Mouse (Mus musculus): ENCODE data around the gene Slc35a5. TPM values are rescaled to one million over a fixed set of nuclear protein-coding genes. Genes with fewer than 3 reads are reported as not detected.

The Slc35a5 gene
- polyA plus RNA-seq, 1 experiment: 65.0 TPM

- Histone ChIP-seq H3K4me1 (ENCODE audit: control insufficient read depth, insufficient read depth, low read length) (peaks cover 10% of the 10 kb centered on the region), H3K36me3 (ENCODE audit: control insufficient read depth, insufficient read depth, low read length) (no peaks in the 10 kb centered on the region), H3K27me3 (ENCODE audit: control insufficient read depth, insufficient read depth, low read length) (no peaks in the 10 kb centered on the region), H3K27ac (ENCODE audit: control insufficient read depth, insufficient read depth, low read depth, low read length) (no peak overlapping the region), H3K4me3 (ENCODE audit: control insufficient read depth, low read depth, low read length) (no peak overlapping the region; the same call in 1 of the 2 replicates)
- TF ChIP-seq POLR2A (IDR thresholded peaks at IDR 0.05; ENCODE audit: control insufficient read depth, low read depth, low read length) (no peak), CTCF (IDR thresholded peaks at IDR 0.05; ENCODE audit: control insufficient read depth, insufficient read depth, insufficient replicate concordance, low read depth, low read length) (no peak)
Measured at GRCm38 (mm10) chr16:45095561-45096482, 62.7 kb downstream of the Slc35a5 start.

- Histone ChIP-seq H3K27me3 (ENCODE audit: control insufficient read depth, insufficient read depth, low read length) (no peaks in the 10 kb centered on the region), H3K36me3 (ENCODE audit: control insufficient read depth, insufficient read depth, low read length) (no peaks in the 10 kb centered on the region), H3K27ac (ENCODE audit: control insufficient read depth, insufficient read depth, low read depth, low read length) (no peak overlapping the region), H3K4me1 (ENCODE audit: control insufficient read depth, insufficient read depth, low read length) (peaks cover 10% of the 10 kb centered on the region), H3K4me3 (ENCODE audit: control insufficient read depth, low read depth, low read length) (no peak overlapping the region; the same call in 1 of the 2 replicates)
- no peak for TF ChIP-seq CTCF (IDR thresholded peaks at IDR 0.05; ENCODE audit: control insufficient read depth, insufficient read depth, insufficient replicate concordance, low read depth, low read length)
- no peak for TF ChIP-seq POLR2A (IDR thresholded peaks at IDR 0.05; ENCODE audit: control insufficient read depth, low read depth, low read length)
Measured at GRCm38 (mm10) chr16:45095030-45095429, 63.5 kb downstream of the Slc35a5 start.

GRCm38 (mm10) chr16:45094136-45094756 is 64.3 kb downstream of the Slc35a5 start:
- H3K27me3 ChIP-seq (ENCODE audit: control insufficient read depth, insufficient read depth, low read length): no peaks in the 10 kb centered on the region
- H3K4me1 ChIP-seq (ENCODE audit: control insufficient read depth, insufficient read depth, low read length): peaks cover 10% of the 10 kb centered on the region
- no peak for TF ChIP-seq POLR2A (IDR thresholded peaks at IDR 0.05; ENCODE audit: control insufficient read depth, low read depth, low read length)
- TF ChIP-seq CTCF (IDR thresholded peaks at IDR 0.05; ENCODE audit: control insufficient read depth, insufficient read depth, insufficient replicate concordance, low read depth, low read length): no peak
- no peaks in the 10 kb centered on the region for H3K36me3 ChIP-seq (ENCODE audit: control insufficient read depth, insufficient read depth, low read length)
- no peak overlapping the region for H3K27ac ChIP-seq (ENCODE audit: control insufficient read depth, insufficient read depth, low read depth, low read length)
- H3K4me3 ChIP-seq (ENCODE audit: control insufficient read depth, low read depth, low read length): no peak overlapping the region

GRCm38 (mm10) chr16:45093137-45093731 is 65.3 kb downstream of the Slc35a5 start, which contains the start of gene Ccdc80:
Gene Ccdc80 (plus strand): TSS chr16:45093402.
- H3K4me3 ChIP-seq (ENCODE audit: control insufficient read depth, low read depth, low read length): no peak within 1 kb of the TSS
- no peak for TF ChIP-seq CTCF (IDR thresholded peaks at IDR 0.05; ENCODE audit: control insufficient read depth, insufficient read depth, insufficient replicate concordance, low read depth, low read length)
- H3K27ac ChIP-seq (ENCODE audit: control insufficient read depth, insufficient read depth, low read depth, low read length): no peak within 1 kb of the TSS

GRCm38 (mm10) chr16:45090005-45090404 is 68.5 kb downstream of the Slc35a5 start:
- no peak for TF ChIP-seq POLR2A (IDR thresholded peaks at IDR 0.05; ENCODE audit: control insufficient read depth, low read depth, low read length)
- peak; percentile 56; the same call in 1 of the 2 replicates for TF ChIP-seq CTCF (IDR thresholded peaks at IDR 0.05; ENCODE audit: control insufficient read depth, insufficient read depth, insufficient replicate concordance, low read depth, low read length)
- Histone ChIP-seq H3K4me1 (ENCODE audit: control insufficient read depth, insufficient read depth, low read length) (peaks cover 3% of the 10 kb centered on the region; the same call in 1 of the 2 replicates), H3K27ac (ENCODE audit: control insufficient read depth, insufficient read depth, low read depth, low read length) (no peak overlapping the region), H3K27me3 (ENCODE audit: control insufficient read depth, insufficient read depth, low read length) (no peaks in the 10 kb centered on the region), H3K36me3 (ENCODE audit: control insufficient read depth, insufficient read depth, low read length) (no peaks in the 10 kb centered on the region), H3K4me3 (ENCODE audit: control insufficient read depth, low read depth, low read length) (no peak overlapping the region)

More at GRCm38 (mm10) chr16:45093137-45093731, 65.3 kb downstream of the Slc35a5 start, which contains the start of gene Ccdc80:
- H3K36me3 ChIP-seq (ENCODE audit: control insufficient read depth, insufficient read depth, low read length): no peaks in the 10 kb centered on the region
- no peaks in the 10 kb centered on the region for H3K27me3 ChIP-seq (ENCODE audit: control insufficient read depth, insufficient read depth, low read length)
- peaks cover 10% of the 10 kb centered on the region for H3K4me1 ChIP-seq (ENCODE audit: control insufficient read depth, insufficient read depth, low read length)

Other genes starting within 250 kb of the Slc35a5 start
- gene Cd200r3, start 215.0 kb downstream of the Slc35a5 start, polyA plus RNA-seq (2012; rRNA removed): 0.18 and 0.74 TPM in 2 replicates
- 0.77 and 1.4 TPM in 2 replicates for gene Ccdc80, start 65.3 kb downstream of the Slc35a5 start, polyA plus RNA-seq (2012; rRNA removed)
- gene Atg3, start 79 bp upstream of the Slc35a5 start, polyA plus RNA-seq (2012; rRNA removed): 9.6 and 11.2 TPM in 2 replicates
- 0.02 and 0.06 TPM in 2 replicates for gene Btla, start 65.6 kb upstream of the Slc35a5 start, polyA plus RNA-seq (2012; rRNA removed)

All from testis, adult 2 months (tissue).